Mouse (Mus musculus) kidney, postnatal 0 days (tissue): ENCODE results near the gene Gpbar1. TPM values are rescaled to one million over a fixed set of nuclear protein-coding genes. Genes with fewer than 3 reads are reported as not detected.

Experiments
- ATAC-seq: fragments of 200-750 bp; cut with Nextera tagmentation; replicated peaks from 2 replicates; pipeline ENCODE4 v1.8.0; 2017; ENCODE audit warnings: low read depth, moderate number of reproducible peaks, moderate TSS enrichment, moderate library complexity; ENCODE audit not compliant: low FRiP score
- DNase-seq: peaks from one replicate; pipeline ENCODE4 v3.0.0-alpha.2; 2016; ENCODE audit warnings: low spot score
- H3K27ac ChIP-seq: fragments of 300-500 bp; sonication (generic); 2 replicates; pipeline ENCODE4 v1.5.1; 2014; ENCODE audit warnings: mild to moderate bottlenecking
- H3K27me3 ChIP-seq: fragments of 300-500 bp; sonication (generic); 2 replicates; pipeline ENCODE4 v1.6.1; 2014; ENCODE audit warnings: low read length, mixed read lengths; ENCODE audit not compliant: insufficient read depth
- H3K36me3 ChIP-seq: fragments of 300-500 bp; sonication (generic); 2 replicates; pipeline ENCODE4 v1.6.1; 2014; ENCODE audit warnings: low read length, mixed read lengths; ENCODE audit not compliant: insufficient read depth
- H3K4me1 ChIP-seq: fragments of 300-500 bp; sonication (generic); replicated peaks from 2 replicates; pipeline ENCODE4 v1.6.1; 2014; ENCODE audit warnings: antibody characterized with exemption, low read length, mixed read lengths; ENCODE audit not compliant: insufficient read depth
- H3K4me2 ChIP-seq: fragments of 300-500 bp; sonication (generic); 2 replicates; pipeline ENCODE4 v1.6.1; 2014; ENCODE audit warnings: mild to moderate bottlenecking, low read length, moderate library complexity, mixed read lengths
- H3K4me3 ChIP-seq: fragments of 300-500 bp; sonication (generic); replicated peaks from 2 replicates; pipeline ENCODE4 v1.5.1; 2014; ENCODE audit warnings: low read depth, low read length
- H3K9ac ChIP-seq: fragments of 300-500 bp; sonication (generic); 2 replicates; pipeline ENCODE4 v1.6.1; 2014; ENCODE audit warnings: low read depth, low read length
- H3K9me3 ChIP-seq: fragments of 300-500 bp; sonication (generic); replicated peaks from 2 replicates; pipeline ENCODE4 v1.6.1; 2016; ENCODE audit warnings: low read length, inconsistent platforms, mixed read lengths
- CTCF ChIP-seq: IDR thresholded peaks from 2 replicates; pipeline ENCODE4 v1.5.1; 2016; ENCODE audit warnings: antibody characterized with exemption, low read depth, mild to moderate bottlenecking, moderate library complexity
- WGBS: fragments of 180-500 bp; shearing (Covaris S2); extraction: QIAGEN DNeasy Blood & Tissue Kit; methylation state at CpG from one replicate; pipeline ENCODE4 v1.1.7; 2014; 5-methylcytosine and 5-hydroxymethylcytosine counted together
- polyA plus RNA-seq: library from polyadenylated mRNA; unstranded; fragments of >200 nt; fragmentation: Nextera tagmentation; extraction: Ambion mirVana; gene quantifications from 2 replicates; pipeline ENCODE4 v1.2.1, GENCODE M21; 2015

The Gpbar1 gene
- polyA plus RNA-seq, 1 experiment from 2014 or later: 1.0 TPM

DNA sequence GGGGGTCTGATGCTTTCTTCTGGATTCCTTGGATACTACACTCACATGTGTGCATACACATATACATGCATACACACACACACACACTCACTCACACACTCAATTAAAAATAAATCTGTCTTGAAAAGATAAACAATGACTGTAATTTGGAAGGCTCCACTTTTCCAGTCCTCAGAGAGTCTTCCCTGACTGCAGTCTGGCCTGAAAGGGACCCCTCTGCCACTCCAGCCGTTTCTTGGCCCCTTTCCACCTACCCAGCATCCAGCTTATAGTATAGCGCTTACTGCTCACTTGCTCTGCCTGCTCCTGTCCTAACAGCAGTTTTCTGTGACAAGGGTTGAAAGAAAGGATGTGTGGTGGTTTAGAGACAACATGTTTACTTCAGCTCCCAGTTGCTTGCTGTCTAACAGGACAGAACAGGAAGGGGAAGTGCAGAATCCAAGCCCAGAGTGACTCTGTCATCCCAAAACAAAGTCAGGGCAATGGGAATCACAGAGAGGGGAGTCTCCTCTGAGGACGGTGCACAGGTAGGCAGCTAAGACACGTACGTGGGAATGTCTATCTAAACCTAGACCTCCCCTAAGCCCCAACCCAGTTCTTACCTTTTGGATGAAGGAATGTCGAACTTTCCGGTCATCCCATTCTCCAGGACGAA, 15.1 kb downstream of the Gpbar1 start:
- Histone ChIP-seq H3K9me3 (no peaks in the 10 kb centered on the region), H3K4me2 (no peak overlapping the region), H3K9ac (no peak overlapping the region), H3K36me3 (peaks cover 32% of the 10 kb centered on the region), H3K27me3 (no peaks in the 10 kb centered on the region), H3K27ac (no peak overlapping the region), H3K4me3 (no peak overlapping the region), H3K4me1 (peaks cover 33% of the 10 kb centered on the region)
- WGBS: 79% methylated on average over 8 of the region's 8 CpGs
- DNase-seq (no peak), ATAC-seq (no peak)
- TF ChIP-seq CTCF: no peak

DNA sequence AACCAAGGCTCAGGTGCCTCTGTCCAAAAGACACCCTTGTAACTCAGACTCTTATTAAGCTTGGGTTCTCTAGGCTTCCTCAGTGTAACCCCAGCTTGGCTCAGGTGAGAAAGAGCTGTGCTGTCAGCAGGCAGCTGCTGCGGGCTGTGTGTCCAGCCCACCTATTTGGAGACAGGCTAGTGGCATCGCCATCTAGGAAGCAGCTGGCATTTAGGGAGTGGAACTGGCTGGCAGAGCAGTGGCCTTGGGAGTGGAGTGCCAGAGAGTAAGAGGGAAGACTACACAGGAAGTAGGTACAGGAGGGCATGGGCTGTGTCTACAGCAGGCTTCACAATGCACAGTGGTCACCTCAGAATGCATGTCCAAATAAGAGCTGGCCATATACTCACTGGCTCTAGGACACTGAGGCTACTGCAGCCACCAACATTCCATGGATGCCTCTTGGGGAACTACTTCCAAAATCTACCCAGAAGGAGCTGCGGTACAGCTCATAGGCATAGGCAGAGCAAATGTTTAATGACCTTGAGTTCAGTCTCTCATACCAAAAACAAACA, 15.8 kb downstream of the Gpbar1 start:
- no peak for ATAC-seq
- no peak overlapping the region for H3K9ac ChIP-seq
- H3K4me3 ChIP-seq: no peak overlapping the region
- DNase-seq: no peak
- peaks cover 39% of the 10 kb centered on the region for H3K4me1 ChIP-seq
- no peak overlapping the region for H3K27ac ChIP-seq
- no peak for TF ChIP-seq CTCF
- H3K9me3 ChIP-seq: no peaks in the 10 kb centered on the region
- WGBS: 91% methylated on average over 3 of the region's 3 CpGs
- H3K27me3 ChIP-seq: no peaks in the 10 kb centered on the region
- peaks cover 25% of the 10 kb centered on the region for H3K36me3 ChIP-seq
- H3K4me2 ChIP-seq: no peak overlapping the region

DNA sequence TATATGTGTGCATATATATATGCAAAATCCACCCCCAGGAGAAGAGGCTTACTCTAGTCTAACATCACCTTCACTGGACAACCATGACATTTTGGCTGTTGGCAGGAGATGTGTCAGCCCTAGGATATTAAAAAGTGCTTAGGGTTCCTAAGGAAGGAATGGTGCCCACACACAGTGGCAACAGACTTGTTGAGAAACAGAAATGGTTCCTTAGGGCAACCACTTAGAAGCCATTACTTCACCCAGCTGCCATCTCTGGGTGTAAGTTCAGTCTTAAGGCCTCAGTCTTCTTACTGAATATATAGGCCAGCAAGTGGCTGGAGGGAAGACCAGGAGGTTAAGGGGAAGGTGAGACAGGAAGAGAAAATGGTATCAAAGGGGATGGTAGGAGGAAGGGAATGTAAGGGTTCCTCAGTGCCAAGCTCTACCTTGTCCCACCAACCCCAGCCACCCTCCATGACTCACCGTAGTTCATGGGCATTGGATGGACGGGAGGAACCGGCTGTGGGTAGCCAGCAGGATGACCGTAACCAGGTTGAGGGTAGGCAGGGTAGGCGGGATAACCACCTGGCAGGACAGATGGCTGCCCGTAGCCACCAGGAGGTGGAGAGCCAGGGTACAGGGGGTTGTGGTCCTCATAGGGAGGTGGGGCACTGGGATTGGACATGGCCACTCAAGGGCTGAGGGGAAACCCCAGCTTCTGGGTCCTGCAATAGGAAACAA, 16.5 kb downstream of the Gpbar1 start:
- peaks cover 21% of the 10 kb centered on the region for H3K36me3 ChIP-seq
- H3K27ac ChIP-seq: peak overlapping the region; percentile 92
- no peak for DNase-seq
- no peaks in the 10 kb centered on the region for H3K27me3 ChIP-seq
- TF ChIP-seq CTCF: no peak
- WGBS: 82% methylated on average over 6 of the region's 6 CpGs
- H3K4me1 ChIP-seq: peaks cover 39% of the 10 kb centered on the region
- no peaks in the 10 kb centered on the region for H3K9me3 ChIP-seq
- no peak for ATAC-seq
- H3K9ac ChIP-seq: no peak overlapping the region
- no peak overlapping the region for H3K4me3 ChIP-seq
- peak overlapping the region; percentile 38 for H3K4me2 ChIP-seq

DNA sequence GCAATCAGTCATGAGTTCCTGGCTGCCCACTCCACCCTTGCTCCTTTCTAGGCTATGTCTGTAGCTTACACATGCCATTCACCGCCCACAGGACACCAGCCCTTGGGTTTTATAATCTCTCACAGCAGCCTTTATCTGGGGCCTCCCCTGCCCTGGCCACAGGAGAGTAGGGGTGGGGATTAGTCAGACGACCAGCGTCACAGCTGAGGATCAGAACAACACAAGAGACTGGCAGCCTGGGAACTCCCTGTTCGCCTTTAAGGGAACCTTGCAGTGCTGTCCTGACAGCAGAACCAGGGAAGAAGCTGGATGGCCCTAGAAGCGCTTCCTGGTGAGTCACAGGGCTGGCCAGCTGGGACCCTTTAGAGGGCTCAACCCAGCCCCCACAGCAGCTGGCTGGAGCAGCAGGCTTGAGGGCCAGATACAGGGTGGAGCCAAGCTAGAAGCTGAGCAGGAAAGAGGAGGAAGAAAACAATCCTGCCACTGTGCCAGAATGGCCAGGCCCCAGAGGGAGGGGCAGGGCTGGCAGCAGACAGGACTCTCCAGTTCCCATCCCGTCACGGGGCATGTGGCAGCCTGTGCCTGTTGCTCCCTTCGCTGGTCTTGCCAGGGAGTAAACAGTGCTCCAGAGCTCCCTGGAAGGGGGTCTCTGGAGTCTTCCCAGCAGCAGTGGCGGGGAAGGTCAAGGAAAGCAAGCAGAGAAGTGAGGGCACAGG, 17.3 kb downstream of the Gpbar1 start:
- Histone ChIP-seq H3K4me2 (peak overlapping the region; percentile 38), H3K4me3 (no peak overlapping the region), H3K27me3 (no peaks in the 10 kb centered on the region), H3K36me3 (peaks cover 15% of the 10 kb centered on the region), H3K4me1 (peaks cover 39% of the 10 kb centered on the region), H3K27ac (peak overlapping the region; percentile 92), H3K9me3 (no peaks in the 10 kb centered on the region), H3K9ac (peak overlapping the region; percentile 44)
- DNase-seq (peak; percentile 96), ATAC-seq (peak; percentile 88)
- WGBS: 4% methylated on average over 9 of the region's 9 CpGs
- TF ChIP-seq CTCF: no peak

DNA sequence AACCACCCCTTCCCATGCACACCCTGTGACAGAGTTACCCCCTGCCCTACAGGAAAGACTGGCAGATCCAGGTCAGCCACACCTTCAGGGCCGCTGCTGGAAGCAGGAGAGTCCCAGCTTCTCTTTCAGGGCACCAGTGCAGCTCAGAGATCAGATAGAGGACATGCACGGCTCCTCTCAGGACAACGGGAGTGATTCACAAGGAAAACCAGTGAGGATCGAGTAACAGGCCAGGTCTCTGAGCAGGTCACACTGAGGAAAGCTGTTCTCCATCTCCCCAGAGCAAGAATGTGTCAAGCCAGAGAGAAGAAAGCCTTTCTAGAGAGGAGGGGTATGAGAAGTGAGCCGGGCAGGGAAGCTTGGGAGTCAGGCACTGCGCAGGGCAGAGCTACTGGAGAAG, 18.1 kb downstream of the Gpbar1 start:
- H3K9me3 ChIP-seq: no peaks in the 10 kb centered on the region
- peaks cover 41% of the 10 kb centered on the region for H3K4me1 ChIP-seq
- no peak overlapping the region for H3K4me3 ChIP-seq
- no peaks in the 10 kb centered on the region for H3K27me3 ChIP-seq
- no peak for TF ChIP-seq CTCF
- WGBS: 14% methylated on average over 6 of the region's 6 CpGs
- peak; percentile 89 for DNase-seq
- H3K9ac ChIP-seq: peak overlapping the region; percentile 44; the same call in 1 of the 2 replicates
- peaks cover 14% of the 10 kb centered on the region for H3K36me3 ChIP-seq
- H3K27ac ChIP-seq: peak overlapping the region; percentile 92
- peak; percentile 24; the same call in 1 of the 2 replicates for ATAC-seq
- H3K4me2 ChIP-seq: peak overlapping the region; percentile 38

DNA sequence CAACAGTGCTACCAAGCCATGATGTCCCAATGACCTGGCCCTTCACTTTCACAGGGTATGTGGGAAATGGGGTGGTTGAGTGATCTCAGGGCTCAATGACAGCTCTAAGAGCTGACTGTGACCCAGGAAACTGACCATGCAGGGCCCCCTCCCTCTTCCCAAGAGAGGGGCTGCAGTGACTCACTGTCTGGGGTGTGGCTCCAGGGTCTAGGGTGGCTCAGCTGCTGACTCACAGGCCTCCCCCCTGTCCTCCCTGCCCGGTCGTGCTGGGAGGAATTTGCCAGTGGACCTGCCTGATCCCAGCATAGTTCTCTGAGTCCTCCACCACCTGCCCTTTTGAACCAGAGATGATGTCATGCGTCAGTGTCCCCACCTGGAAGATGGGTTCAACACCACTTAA, 18.9 kb downstream of the Gpbar1 start:
- 44% methylated on average over 3 of the region's 3 CpGs for WGBS
- Histone ChIP-seq H3K4me1 (peaks cover 49% of the 10 kb centered on the region), H3K4me2 (no peak overlapping the region), H3K9ac (peak overlapping the region; percentile 27; the same call in 1 of the 2 replicates), H3K4me3 (no peak overlapping the region), H3K9me3 (no peaks in the 10 kb centered on the region), H3K27me3 (no peaks in the 10 kb centered on the region), H3K27ac (peak overlapping the region; percentile 92), H3K36me3 (peaks cover 6% of the 10 kb centered on the region; the same call in 1 of the 2 replicates)
- no peak for TF ChIP-seq CTCF
- DNase-seq (no peak), ATAC-seq (0 out of 2 replicates have a peak, but pooled peaks have one; percentile 8)
